Comparison of ENCODE assay signal across 13 mouse cellular contexts in genomic region chr2:62806931-62807330, GRCm38 (mm10).
DNase-seq lines count a peak whose midpoint lies in the region; ATAC-seq and TF ChIP-seq lines count a peak whose summit lies in the region.
"Had no signal": no experiment of that assay in that cellular context is flagged by ENCODE, and none has a peak within 500 bp of the region (broad histone marks: within the 10 kb centered on the region; RNA-seq: fewer than 3 reads in every experiment).

No protein-coding gene starts in this region.

- intact Hi-C loops in heart, postnatal 10 days (cut with DNase I) = no loop called here

- no peak overlapping the region for H3K4me2 ChIP-seq in lung, embryonic 14.5 days
- H3K4me2 ChIP-seq in forebrain, embryonic 12.5 days = peak overlapping the region; percentile 8; the same call in 1 of the 2 replicates
- H3K4me2 ChIP-seq in hindbrain, embryonic 11.5 days (replicated peaks; ENCODE audit: low read depth, low read length) = no peak overlapping the region
- H3K4me2 ChIP-seq in myocyte (ENCODE audit: low read depth) = peak overlapping the region; percentile 48
- H3K4me2 ChIP-seq: liver, embryonic 12.5 days had no signal

- DNase-seq in lung, embryonic 14.5 days = peak; percentile 5
- no peak for DNase-seq in lung, adult 18-20 months
- no peak for DNase-seq in hindbrain, embryonic 11.5 days (ENCODE audit: low spot score)
- no peak for DNase-seq in gastrocnemius, adult 18-20 months (ENCODE audit: low spot score)
- no peak for DNase-seq in heart, postnatal 10 days
- DNase-seq: adrenal gland, adult 8-10 months; heart, postnatal 14 days; kidney, adult 8-10 months; lung, postnatal 36 days had no signal

- TF ChIP-seq POLR2A in myocyte (IDR thresholded peaks at IDR 0.05; ENCODE audit: insufficient read length, low read depth) = no peak

- no peak overlapping the region for H3K27ac ChIP-seq in lung, embryonic 14.5 days (ENCODE audit: low read depth)
- peak overlapping the region; percentile 87 for H3K27ac ChIP-seq in forebrain, embryonic 12.5 days
- no peak overlapping the region for H3K27ac ChIP-seq in hindbrain, embryonic 11.5 days (ENCODE audit: low read depth, low read length)
- H3K27ac ChIP-seq: liver, embryonic 12.5 days; stomach, postnatal 0 days had no signal

- 84% methylated on average over 3 of the region's 3 CpGs for WGBS in lung, embryonic 14.5 days
- 66% methylated on average over 3 of the region's 3 CpGs for WGBS in forebrain, embryonic 12.5 days
- WGBS in hindbrain, embryonic 11.5 days = 89% methylated on average over 3 of the region's 3 CpGs

- no peak overlapping the region for H3K4me3 ChIP-seq in lung, embryonic 14.5 days (ENCODE audit: low read depth, low read length)
- H3K4me3 ChIP-seq in forebrain, embryonic 12.5 days (replicated peaks) = no peak overlapping the region
- H3K4me3 ChIP-seq in hindbrain, embryonic 11.5 days (ENCODE audit: low read depth, low read length) = no peak overlapping the region
- no peak overlapping the region for H3K4me3 ChIP-seq in myocyte
- H3K4me3 ChIP-seq: liver, embryonic 12.5 days had no signal

- no peaks in the 10 kb centered on the region for H3K27me3 ChIP-seq in lung, embryonic 14.5 days (ENCODE audit: insufficient read depth, low read length)
- H3K27me3 ChIP-seq in forebrain, embryonic 12.5 days = no peaks in the 10 kb centered on the region
- no peaks in the 10 kb centered on the region for H3K27me3 ChIP-seq in hindbrain, embryonic 11.5 days (ENCODE audit: control insufficient read depth, insufficient read depth, low read length)
- no peaks in the 10 kb centered on the region for H3K27me3 ChIP-seq in myocyte (ENCODE audit: control insufficient read depth, insufficient read depth, insufficient read length)
- H3K27me3 ChIP-seq: liver, embryonic 12.5 days had no signal

- no peak overlapping the region for H3K9ac ChIP-seq in lung, embryonic 14.5 days
- no peak overlapping the region for H3K9ac ChIP-seq in forebrain, embryonic 12.5 days
- H3K9ac ChIP-seq in hindbrain, embryonic 11.5 days (ENCODE audit: low read depth, low read length) = no peak overlapping the region
- H3K9ac ChIP-seq: liver, embryonic 12.5 days had no signal

- no peak for ATAC-seq in lung, embryonic 14.5 days (ENCODE audit: insufficient read depth)
- ATAC-seq in forebrain, embryonic 12.5 days (ENCODE audit: low FRiP score) = peak; percentile 31
- peak; percentile 36 for ATAC-seq in hindbrain, embryonic 11.5 days (ENCODE audit: low FRiP score)
- ATAC-seq: liver, embryonic 12.5 days had no signal

- no peaks in the 10 kb centered on the region for H3K4me1 ChIP-seq in lung, embryonic 14.5 days (ENCODE audit: insufficient read depth)
- H3K4me1 ChIP-seq in forebrain, embryonic 12.5 days = peaks cover 3% of the 10 kb centered on the region; the same call in 1 of the 2 replicates
- H3K4me1 ChIP-seq in hindbrain, embryonic 11.5 days (replicated peaks; ENCODE audit: control insufficient read depth, insufficient read depth, low read length) = no peaks in the 10 kb centered on the region
- H3K4me1 ChIP-seq: liver, embryonic 12.5 days had no signal

- no peak for TF ChIP-seq CTCF in lung, embryonic 14.5 days (IDR thresholded peaks at IDR 0.05; ENCODE audit: low read depth)

- H3K79me2 ChIP-seq in myocyte (ENCODE audit: control insufficient read depth, insufficient read depth) = no peaks in the 10 kb centered on the region

- no peaks in the 10 kb centered on the region for H3K9me3 ChIP-seq in lung, embryonic 14.5 days (ENCODE audit: low read depth, low read length)
- no peaks in the 10 kb centered on the region for H3K9me3 ChIP-seq in forebrain, embryonic 12.5 days
- H3K9me3 ChIP-seq in hindbrain, embryonic 11.5 days (ENCODE audit: control insufficient read depth, low read length) = no peaks in the 10 kb centered on the region
- H3K9me3 ChIP-seq: liver, embryonic 12.5 days had no signal

- H3K36me3 ChIP-seq in lung, embryonic 14.5 days (ENCODE audit: insufficient read depth) = no peaks in the 10 kb centered on the region
- no peaks in the 10 kb centered on the region for H3K36me3 ChIP-seq in forebrain, embryonic 12.5 days (replicated peaks)
- H3K36me3 ChIP-seq in hindbrain, embryonic 11.5 days (ENCODE audit: control insufficient read depth, insufficient read depth, low read length) = no peaks in the 10 kb centered on the region
- H3K36me3 ChIP-seq in myocyte (ENCODE audit: control insufficient read depth, insufficient read depth) = no peaks in the 10 kb centered on the region
- H3K36me3 ChIP-seq: liver, embryonic 12.5 days had no signal

- H3ac ChIP-seq in myocyte (ENCODE audit: control insufficient read depth, insufficient read length) = no peak overlapping the region

TF ChIP-seq in myocyte, 11 proteins besides CTCF, POLR2A, EP300 and RAD21:
- no peak for TF ChIP-seq MYOD1 (IDR thresholded peaks at IDR 0.05; ENCODE audit: control insufficient read depth in 1 of 3, insufficient read length in 2 of 3, low read depth in 2 of 3)
- no peak for TF ChIP-seq E2F4 (IDR thresholded peaks at IDR 0.05; ENCODE audit: insufficient read depth)
- no peak for TF ChIP-seq MYOG (IDR thresholded peaks at IDR 0.05; ENCODE audit: control insufficient read depth in 1 of 3, insufficient read depth in 1 of 3, insufficient read length in 2 of 3, low read depth in 2 of 3)
- TF ChIP-seq SRF (IDR thresholded peaks at IDR 0.05; ENCODE audit: control insufficient read depth, insufficient read length, low read depth) = no peak
- no peak for TF ChIP-seq TCF3 (IDR thresholded peaks at IDR 0.05; ENCODE audit: insufficient read length, low read depth)
- TF ChIP-seq TCF12 (IDR thresholded peaks at IDR 0.05; ENCODE audit: insufficient read depth, poor library complexity, severe bottlenecking) = no peak
- no peak for TF ChIP-seq REST (IDR thresholded peaks at IDR 0.05; ENCODE audit: insufficient read depth, insufficient read length)
- no peak for TF ChIP-seq CEBPB (IDR thresholded peaks at IDR 0.05; ENCODE audit: insufficient read depth, poor library complexity, severe bottlenecking)
- no peak for TF ChIP-seq MAX (IDR thresholded peaks at IDR 0.05; ENCODE audit: low read depth)
- no peak for TF ChIP-seq USF1 (IDR thresholded peaks at IDR 0.05; ENCODE audit: low read depth)
- no peak for TF ChIP-seq POLR2AphosphoS2 (IDR thresholded peaks at IDR 0.05; ENCODE audit: insufficient read length, low read depth)
TF ChIP-seq in myocyte: peak in this region for 0.

Comparison
In these comparisons a context has a peak if more than half of its experiments do, and no peak if none do; other contexts are left out.
1. H3K4me2 ChIP-seq: peak in forebrain, embryonic 12.5 days (single experiment) and myocyte (single experiment); none in lung, embryonic 14.5 days (single experiment) and hindbrain, embryonic 11.5 days (single experiment).